Mouse (Mus musculus): ENCODE results near the gene Edem3.
A peak's percentile ranks its signal among the peaks of the same experiment; 100 is the strongest.
"Not testable (repeated sequence)": the region's sequence is repeated elsewhere in the genome, so short reads cannot be mapped to it uniquely, and the experiment has no call there.

Gene Edem3

GRCm38 (mm10) chr1:151754881-151755659 is at the start of gene Edem3:
Gene Edem3, plus strand, starts transcription at chr1:151755371.
- DNase-seq = peak; percentile 95 to 96

GRCm38 (mm10) chr1:151705723-151706396 is 49.3 kb upstream of the Edem3 start:
- peak; percentile 82 to 83 for DNase-seq

GRCm38 (mm10) chr1:151706397-151706752 is 48.8 kb upstream of the Edem3 start:
- no peak for DNase-seq

GRCm38 (mm10) chr1:151708966-151709733 is 46.0 kb upstream of the Edem3 start:
- peak in 1 of 2 experiments; percentile 11 for DNase-seq

- DNase-seq = no peak
Measured at GRCm38 (mm10) chr1:151709734-151710022, 45.5 kb upstream of the Edem3 start.

GRCm38 (mm10) chr1:151710424-151711055 is 44.6 kb upstream of the Edem3 start:
- DNase-seq = no peak

- no peak for DNase-seq
Measured at GRCm38 (mm10) chr1:151711062-151711461, 44.1 kb upstream of the Edem3 start.

GRCm38 (mm10) chr1:151712664-151713063 is 42.5 kb upstream of the Edem3 start:
- DNase-seq = no peak

- no peak for DNase-seq
Measured at GRCm38 (mm10) chr1:151713622-151714021, 41.5 kb upstream of the Edem3 start.

- DNase-seq = peak; percentile 21 to 22
Measured at GRCm38 (mm10) chr1:151716024-151716710, 39.0 kb upstream of the Edem3 start.

- DNase-seq = peak; percentile 32 to 43
Measured at GRCm38 (mm10) chr1:151717624-151718023, 37.5 kb upstream of the Edem3 start.

- peak; percentile 29 to 34 for DNase-seq
Measured at GRCm38 (mm10) chr1:151718575-151718974, 36.6 kb upstream of the Edem3 start.

- no peak for DNase-seq
Measured at GRCm38 (mm10) chr1:151719911-151720310, 35.3 kb upstream of the Edem3 start.

GRCm38 (mm10) chr1:151720566-151720965 is 34.6 kb upstream of the Edem3 start:
- DNase-seq = no peak

GRCm38 (mm10) chr1:151721357-151721983 is 33.7 kb upstream of the Edem3 start:
- no peak for DNase-seq

- DNase-seq = no peak
Measured at GRCm38 (mm10) chr1:151723771-151724170, 31.4 kb upstream of the Edem3 start.

- no peak for DNase-seq
Measured at GRCm38 (mm10) chr1:151725590-151725989, 29.6 kb upstream of the Edem3 start.

- DNase-seq = no peak
Measured at GRCm38 (mm10) chr1:151726358-151726757, 28.8 kb upstream of the Edem3 start.

- no peak for DNase-seq
Measured at GRCm38 (mm10) chr1:151728141-151728540, 27.0 kb upstream of the Edem3 start.

GRCm38 (mm10) chr1:151737146-151737545 is 18.0 kb upstream of the Edem3 start:
- no peak for DNase-seq

- no peak for DNase-seq
Measured at GRCm38 (mm10) chr1:151741199-151741621, 14.0 kb upstream of the Edem3 start.

GRCm38 (mm10) chr1:151749894-151750293 is 5.3 kb upstream of the Edem3 start:
- DNase-seq = not testable (repeated sequence)

Data from B cell, adult 2 months (primary cell).